Mouse (Mus musculus): ENCODE measurements around the gene Olfr520.
"Not testable (repeated sequence)": the region's sequence is repeated elsewhere in the genome, so short reads cannot be mapped to it uniquely, and the experiment has no call there.

Gene Olfr520

GRCm38 (mm10) chr7:99711166-99711565 is 18.9 kb upstream of the Olfr520 start, which contains the start of gene Slco2b1:
Gene Slco2b1 (minus strand): TSS chr7:99711340.
- in situ Hi-C loops (cut with MseI, MboI) = no loop called here

DNA sequence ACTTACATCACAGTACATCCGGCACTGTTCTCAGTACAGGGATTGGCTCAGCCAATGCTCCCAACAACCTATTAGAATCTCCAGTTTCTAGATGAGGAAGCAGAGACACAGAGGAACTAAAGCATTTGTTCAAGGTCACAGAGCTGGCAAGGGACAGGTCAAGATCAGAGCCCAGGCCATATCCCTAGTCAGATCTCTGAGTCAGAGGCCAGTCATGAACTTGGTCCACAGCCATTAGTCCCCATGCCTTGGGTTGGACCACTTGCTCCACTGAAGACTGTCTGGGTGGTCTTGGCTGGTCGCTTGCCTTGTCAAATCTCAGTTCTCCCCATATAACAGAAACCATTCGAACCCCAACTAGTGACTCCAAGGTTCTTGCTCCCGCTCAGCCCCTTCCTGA is 17.6 kb upstream of the Olfr520 start:
- in situ Hi-C loops (cut with MseI, MboI) = no loop called here

DNA sequence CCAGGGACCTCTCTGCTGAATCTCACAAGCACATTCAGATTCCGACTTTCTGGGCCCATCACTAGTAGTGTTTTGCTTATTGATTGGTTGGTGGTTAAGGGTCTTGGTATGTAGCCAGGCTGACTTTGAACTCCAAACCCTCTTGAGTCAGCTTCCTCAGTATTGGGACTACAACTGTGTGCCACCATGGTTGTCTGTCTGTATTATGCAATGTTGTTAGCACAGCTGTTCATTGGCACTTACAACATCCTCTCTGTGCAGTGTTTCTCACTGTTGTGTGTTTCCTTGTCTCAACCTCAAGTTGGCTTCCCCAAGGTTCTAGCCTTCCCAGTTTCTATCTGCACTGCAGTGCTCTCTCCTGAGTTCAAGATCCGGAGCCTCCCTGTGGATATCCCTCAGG is 13.5 kb upstream of the Olfr520 start:
- in situ Hi-C loops (cut with MseI, MboI) = no loop called here

- in situ Hi-C loops (cut with MseI, MboI) = no loop called here
Measured at GRCm38 (mm10) chr7:99734612-99735011, 4.5 kb downstream of the Olfr520 start.

GRCm38 (mm10) chr7:99735491-99735890 is 5.4 kb downstream of the Olfr520 start:
- in situ Hi-C loops (cut with MseI, MboI) = not testable (repeated sequence)

GRCm38 (mm10) chr7:99739276-99739675 is 9.2 kb downstream of the Olfr520 start:
- in situ Hi-C loops (cut with MseI, MboI) = no loop called here

GRCm38 (mm10) chr7:99763207-99763606 is 33.1 kb downstream of the Olfr520 start, which contains the start of gene Olfr521:
Gene Olfr521 (plus strand): TSS chr7:99763507.
- in situ Hi-C loops (cut with MseI, MboI) = no loop called here

DNA sequence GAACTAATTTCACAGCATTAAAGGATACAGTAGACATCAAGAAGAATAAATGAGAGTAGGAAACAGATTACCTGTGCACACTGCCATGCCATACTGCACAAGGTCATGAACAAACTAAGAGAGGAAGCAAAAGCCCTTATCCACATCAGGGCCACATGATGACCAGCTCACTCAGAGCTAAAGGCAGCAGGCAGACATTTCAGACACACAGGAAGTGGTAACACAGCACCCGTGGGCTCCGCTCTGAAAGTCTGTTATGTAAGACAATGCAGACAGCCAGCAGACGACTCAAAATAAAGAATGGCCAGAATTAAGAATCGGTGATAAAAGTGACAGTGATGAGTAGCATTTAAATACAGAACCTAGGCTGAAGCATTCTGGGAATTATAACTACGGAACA is 51.3 kb downstream of the Olfr520 start:
- in situ Hi-C loops (cut with MseI, MboI) = no loop called here

- in situ Hi-C loops (cut with MseI, MboI) = no loop called here
Measured at GRCm38 (mm10) chr7:99781916-99782315, 51.8 kb downstream of the Olfr520 start.

GRCm38 (mm10) chr7:99783421-99783820 is 53.3 kb downstream of the Olfr520 start:
- in situ Hi-C loops (cut with MseI, MboI) = no loop called here

DNA sequence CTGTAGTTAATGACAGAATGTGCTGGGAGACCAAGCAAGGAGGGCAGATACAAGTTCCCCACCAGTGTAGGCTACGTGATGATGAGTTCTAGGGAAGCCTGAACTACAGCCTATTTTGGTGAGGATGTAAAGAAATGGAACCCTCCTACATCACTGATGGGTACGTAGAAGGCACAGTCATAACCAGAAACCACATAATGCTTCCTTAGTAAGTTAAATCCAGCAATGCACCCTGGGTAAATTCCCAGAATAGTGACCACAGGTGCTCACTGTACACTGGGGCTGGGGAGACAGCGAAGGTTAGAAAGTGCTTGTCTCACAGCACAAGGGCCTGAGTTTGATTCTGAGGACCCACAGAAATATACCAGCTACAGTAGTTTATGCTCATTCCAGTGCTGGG is 55.5 kb downstream of the Olfr520 start:
- in situ Hi-C loops (cut with MseI, MboI) = no loop called here
